20 mouse cellular contexts compared by ENCODE assay signal in the genomic region with DNA sequence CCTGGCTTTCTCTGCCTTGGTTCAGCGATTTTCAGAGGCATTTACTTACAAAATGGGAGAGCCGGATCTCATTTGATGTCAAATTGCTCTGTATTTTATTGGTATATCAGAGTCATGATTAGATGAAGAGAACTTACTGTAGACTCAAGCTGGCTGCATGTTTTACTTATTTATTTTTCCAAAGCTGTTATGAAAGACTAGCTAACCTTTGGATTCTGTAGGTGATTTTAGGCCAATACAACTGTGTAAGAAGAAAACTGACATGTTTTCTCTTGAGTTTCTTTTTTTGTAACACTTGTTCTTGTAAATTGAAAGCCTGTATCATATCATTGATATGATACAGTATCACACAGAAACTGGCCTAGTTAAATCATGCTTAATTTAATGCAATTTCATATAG.
"Had no signal": no experiment of that assay in that cellular context is flagged by ENCODE, and none has a peak within 500 bp of the region (broad histone marks: within the 10 kb centered on the region; RNA-seq: fewer than 3 reads in every experiment).

No protein-coding gene starts in this region.

- H3K27me3 ChIP-seq: midbrain, embryonic 12.5 days; neural tube, embryonic 13.5 days; neural tube, embryonic 15.5 days; stomach, embryonic 15.5 days had no signal

- H3K27ac ChIP-seq: midbrain, embryonic 10.5 days; midbrain, embryonic 12.5 days; neural tube, embryonic 13.5 days; neural tube, embryonic 15.5 days; stomach, embryonic 15.5 days; stomach, postnatal 0 days had no signal

- H3K9ac ChIP-seq: lung, embryonic 14.5 days; midbrain, embryonic 12.5 days; neural tube, embryonic 13.5 days; neural tube, embryonic 15.5 days; stomach, embryonic 15.5 days had no signal

- H3K36me3 ChIP-seq: midbrain, embryonic 10.5 days; midbrain, embryonic 12.5 days; neural tube, embryonic 13.5 days; neural tube, embryonic 15.5 days; stomach, embryonic 15.5 days had no signal

- H3K4me1 ChIP-seq: midbrain, embryonic 12.5 days; neural tube, embryonic 13.5 days had no signal

- H3K9me3 ChIP-seq: midbrain, embryonic 10.5 days; midbrain, embryonic 12.5 days; neural tube, embryonic 13.5 days; neural tube, embryonic 15.5 days; stomach, embryonic 15.5 days had no signal

- H3K4me3 ChIP-seq: midbrain, embryonic 10.5 days; midbrain, embryonic 12.5 days; myocyte; neural tube, embryonic 13.5 days; neural tube, embryonic 15.5 days; stomach, embryonic 15.5 days had no signal

- DNase-seq: lung, adult 18-20 months; lung, embryonic 14.5 days; lung, postnatal 10 days; lung, postnatal 4 days; midbrain, embryonic 14.5 days; retina, postnatal 1 day; right cerebral cortex, adult 18-20 months; right cerebral cortex, postnatal 25 days; right cerebral cortex, postnatal 4 days; thymus, adult 2 months; thymus, postnatal 25 days; thymus, postnatal 4 days had no signal

- ATAC-seq: midbrain, embryonic 16.5 days had no signal

- H3K4me2 ChIP-seq: lung, embryonic 14.5 days; midbrain, embryonic 12.5 days; neural tube, embryonic 13.5 days; neural tube, embryonic 15.5 days; stomach, embryonic 15.5 days had no signal
